Mouse (Mus musculus) midbrain, embryonic 10.5 days (tissue): Measurements from ENCODE around the gene Gmppa. TPM values are rescaled to one million over a fixed set of nuclear protein-coding genes. Genes with fewer than 3 reads are reported as not detected.
A peak's percentile ranks its signal among the peaks of the same experiment; 100 is the strongest.

Experiments used
- DNase-seq: peaks from one replicate; pipeline ENCODE4 v3.0.0-alpha.2; 2017; ENCODE audit warnings: low spot score
- H3K27ac ChIP-seq: fragments of 300-500 bp; sonication (generic); replicated peaks from 2 replicates; pipeline ENCODE4 v1.5.1; 2016; ENCODE audit warnings: mild to moderate bottlenecking
- H3K27me3 ChIP-seq: fragments of 300-500 bp; sonication (generic); 2 replicates; pipeline ENCODE4 v1.6.1; 2016; ENCODE audit warnings: low read depth, mild to moderate bottlenecking; ENCODE audit not compliant: poor library complexity, severe bottlenecking
- H3K36me3 ChIP-seq: fragments of 300-500 bp; sonication (generic); 2 replicates; pipeline ENCODE4 v1.6.1; 2016; ENCODE audit warnings: mild to moderate bottlenecking, moderate library complexity
- H3K4me1 ChIP-seq: fragments of 300-500 bp; sonication (generic); 2 replicates; pipeline ENCODE4 v1.6.1; 2016
- H3K4me3 ChIP-seq: fragments of 300-500 bp; sonication (generic); 2 replicates; pipeline ENCODE4 v1.5.1; 2016; ENCODE audit warnings: mild to moderate bottlenecking, moderate library complexity
- H3K9me3 ChIP-seq: fragments of 300-500 bp; sonication (generic); replicated peaks from 2 replicates; pipeline ENCODE4 v1.6.1; 2016; ENCODE audit warnings: mild to moderate bottlenecking
- WGBS: fragments of 180-500 bp; shearing (Covaris S2); methylation state at CpG from one replicate; pipeline ENCODE4 v1.1.7; 2016; 5-methylcytosine and 5-hydroxymethylcytosine counted together
- polyA plus RNA-seq: library from polyadenylated mRNA; unstranded; fragments of >200 nt; fragmentation: Nextera tagmentation; extraction: Ambion mirVana; gene quantifications from 2 replicates; pipeline ENCODE4 v1.2.1, GENCODE M21; 2016

Gene Gmppa
- polyA plus RNA-seq, 1 experiment from 2014 or later, result 70.2 TPM

DNA sequence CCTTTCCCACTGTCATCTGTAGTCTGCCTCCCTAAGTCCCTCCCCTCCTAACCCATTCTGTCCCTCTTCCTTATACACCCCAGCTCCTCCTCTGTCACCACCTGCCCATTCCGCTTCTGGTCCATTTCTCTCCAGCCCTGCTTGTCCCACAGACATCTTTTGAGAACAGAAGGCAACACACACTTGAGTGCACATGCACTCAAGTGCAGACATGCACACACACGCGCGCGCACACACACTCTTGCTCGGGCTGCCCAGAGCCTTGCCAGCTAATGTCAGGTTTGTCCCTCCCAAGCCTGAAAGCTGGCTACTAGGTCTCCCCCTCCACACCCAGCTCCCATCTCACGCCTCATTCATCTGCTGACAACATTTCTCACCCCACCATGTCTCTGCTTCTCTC is 4.9 kb downstream of the Gmppa start:
- DNase-seq, result no peak
- peaks cover 23% of the 10 kb centered on the region for H3K27me3 ChIP-seq
- 95% methylated on average over 7 of the region's 7 CpGs for WGBS
- H3K36me3 ChIP-seq, result peaks cover 15% of the 10 kb centered on the region
- H3K9me3 ChIP-seq, result no peaks in the 10 kb centered on the region
- H3K4me1 ChIP-seq, result peaks cover 77% of the 10 kb centered on the region
- no peak overlapping the region for H3K4me3 ChIP-seq
- peak overlapping the region; percentile 58 for H3K27ac ChIP-seq

DNA sequence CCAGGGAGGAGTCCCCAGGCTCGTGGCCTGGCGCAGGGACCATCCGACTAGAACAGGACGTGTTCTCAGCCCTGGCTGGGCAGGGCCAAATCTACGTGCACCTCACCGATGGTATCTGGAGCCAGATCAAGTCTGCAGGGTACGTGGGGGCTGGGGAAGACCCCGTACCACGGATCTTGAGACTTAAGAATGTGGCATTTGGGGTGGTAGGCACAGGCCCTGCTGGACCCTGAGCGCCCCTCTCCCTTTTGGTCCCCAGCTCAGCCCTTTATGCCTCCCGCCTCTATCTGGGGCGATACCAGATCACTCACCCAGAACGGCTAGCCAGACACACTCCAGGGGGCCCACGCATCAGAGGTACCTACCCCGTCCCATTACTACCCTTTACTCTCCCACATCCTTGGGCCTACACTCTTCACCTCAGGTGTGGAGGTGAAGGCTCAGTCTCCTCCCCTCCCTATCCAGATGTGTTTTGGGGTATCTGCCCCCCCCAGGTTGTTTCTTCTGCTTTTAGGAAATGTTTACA is 5.8 kb downstream of the Gmppa start:
- H3K4me1 ChIP-seq, result peaks cover 77% of the 10 kb centered on the region
- H3K27ac ChIP-seq, result peak overlapping the region; percentile 91
- DNase-seq, result no peak

DNA sequence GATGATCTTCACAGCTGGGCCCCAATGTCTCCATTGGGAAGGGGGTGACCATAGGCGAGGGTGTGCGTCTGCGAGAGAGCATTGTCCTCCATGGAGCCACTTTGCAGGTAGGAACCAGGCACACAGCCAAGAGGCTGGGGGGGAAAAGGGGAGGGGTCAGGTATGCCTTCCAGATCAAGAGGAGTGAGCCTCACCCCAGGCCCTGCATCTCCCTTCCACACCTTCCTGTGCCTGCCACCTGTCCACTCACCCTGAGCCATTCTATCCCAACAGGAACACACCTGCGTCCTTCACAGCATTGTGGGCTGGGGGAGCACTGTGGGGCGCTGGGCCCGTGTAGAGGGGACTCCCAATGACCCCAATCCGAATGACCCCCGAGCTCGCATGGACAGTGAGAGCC is 6.4 kb downstream of the Gmppa start:
- Histone ChIP-seq H3K4me1 (peaks cover 77% of the 10 kb centered on the region), H3K9me3 (no peaks in the 10 kb centered on the region), H3K36me3 (peaks cover 15% of the 10 kb centered on the region), H3K4me3 (no peak overlapping the region), H3K27me3 (peaks cover 33% of the 10 kb centered on the region), H3K27ac (peak overlapping the region; percentile 91)
- no peak for DNase-seq
- 78% methylated on average over 9 of the region's 9 CpGs for WGBS

More for the DNA sequence above, 5.8 kb downstream of the Gmppa start:
- Histone ChIP-seq H3K4me3 (no peak overlapping the region), H3K27me3 (peaks cover 27% of the 10 kb centered on the region), H3K36me3 (peaks cover 15% of the 10 kb centered on the region), H3K9me3 (no peaks in the 10 kb centered on the region)
- 82% methylated on average over 15 of the region's 15 CpGs for WGBS

DNA sequence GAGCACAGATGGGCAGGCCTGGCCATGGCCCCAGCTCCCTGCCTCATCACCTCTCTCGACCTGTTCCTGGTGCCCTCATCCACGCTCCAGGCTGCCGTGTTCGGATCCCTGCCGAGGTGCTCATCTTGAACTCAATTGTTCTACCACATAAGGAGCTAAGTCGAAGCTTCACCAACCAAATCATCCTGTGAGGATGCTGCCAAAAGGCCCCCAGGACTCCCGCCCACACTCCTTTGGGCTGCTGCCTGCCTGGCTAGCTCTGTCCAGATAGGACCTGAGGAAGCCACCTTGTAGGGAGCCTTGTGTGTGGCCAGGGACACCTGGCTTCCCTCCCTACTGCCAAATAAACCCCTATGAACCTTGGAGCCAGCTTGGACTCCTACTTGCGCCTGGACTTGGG is 7.1 kb downstream of the Gmppa start:
- Histone ChIP-seq H3K9me3 (no peaks in the 10 kb centered on the region), H3K36me3 (peaks cover 15% of the 10 kb centered on the region), H3K4me3 (peak overlapping the region; percentile 54), H3K27ac (peak overlapping the region; percentile 91), H3K27me3 (peaks cover 39% of the 10 kb centered on the region), H3K4me1 (peaks cover 82% of the 10 kb centered on the region)
- no peak for DNase-seq
- WGBS, result 31% methylated on average over 8 of the region's 8 CpGs

DNA sequence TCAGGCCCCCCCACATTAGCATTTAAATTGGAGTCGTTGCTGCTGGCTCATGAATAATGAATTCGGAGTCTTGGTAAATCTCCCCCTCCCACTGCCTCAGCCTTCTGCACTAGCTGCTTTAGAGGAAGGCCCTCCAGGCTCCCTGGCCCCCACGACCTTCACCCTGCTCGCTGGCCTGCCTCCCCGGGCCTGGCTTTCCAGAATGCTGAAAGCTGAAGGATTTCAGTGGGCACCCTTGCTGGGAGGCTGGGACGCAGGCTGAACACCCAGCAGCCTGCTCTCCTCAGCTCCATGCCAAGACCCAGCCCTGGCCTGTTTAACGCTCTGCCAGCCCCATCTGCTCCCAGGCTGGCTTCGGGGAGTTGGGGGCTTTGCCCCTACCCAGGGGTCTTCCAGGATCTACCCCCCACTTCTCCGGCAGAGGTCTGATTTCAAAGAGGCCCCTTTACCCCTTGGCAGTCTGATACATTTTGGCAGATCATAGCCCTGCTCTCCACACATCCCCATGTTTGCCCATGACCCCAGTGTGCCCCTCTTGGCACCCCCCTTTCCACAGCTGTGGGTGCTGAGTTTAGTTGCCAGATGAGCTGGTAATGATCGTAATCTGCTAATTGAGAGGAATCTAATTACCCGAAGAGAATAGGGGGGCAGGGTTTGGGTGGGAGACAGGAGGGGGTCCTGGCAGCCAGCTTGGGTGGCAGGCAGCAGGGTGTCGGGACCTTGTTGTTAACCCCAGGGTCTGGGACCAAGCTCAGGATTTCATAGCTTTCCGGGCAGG is 7.7 kb downstream of the Gmppa start:
- 24% methylated on average over 13 of the region's 13 CpGs for WGBS
- peak; percentile 55 for DNase-seq
- H3K9me3 ChIP-seq, result no peaks in the 10 kb centered on the region
- H3K36me3 ChIP-seq, result peaks cover 15% of the 10 kb centered on the region
- H3K27me3 ChIP-seq, result peaks cover 46% of the 10 kb centered on the region
- H3K4me1 ChIP-seq, result peaks cover 88% of the 10 kb centered on the region
- H3K4me3 ChIP-seq, result peak overlapping the region; percentile 54
- peak overlapping the region; percentile 91 for H3K27ac ChIP-seq

DNA sequence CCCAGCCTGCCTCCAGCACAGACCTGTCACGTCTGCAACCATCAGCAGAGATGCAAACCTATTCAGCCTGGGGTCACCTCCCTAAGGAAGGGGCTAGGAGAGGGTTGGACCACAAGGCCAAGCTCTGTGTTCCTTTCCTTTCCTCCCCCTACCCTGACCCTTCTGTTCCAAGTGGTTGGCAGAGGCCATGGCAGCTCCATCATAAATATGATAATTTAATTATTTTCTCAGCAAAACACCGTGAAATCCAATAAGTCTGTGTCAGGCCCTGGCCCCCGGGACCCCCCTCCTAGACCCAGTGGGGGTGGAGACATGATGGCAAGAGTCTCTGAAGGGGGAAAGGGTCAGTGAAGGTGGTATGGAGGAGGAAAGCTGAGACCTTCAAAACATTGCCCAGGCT is 8.5 kb downstream of the Gmppa start:
- peak overlapping the region; percentile 91 for H3K27ac ChIP-seq
- no peak for DNase-seq
- no peaks in the 10 kb centered on the region for H3K9me3 ChIP-seq
- peaks cover 15% of the 10 kb centered on the region for H3K36me3 ChIP-seq
- 20% methylated on average over 3 of the region's 3 CpGs for WGBS
- H3K4me1 ChIP-seq, result peaks cover 88% of the 10 kb centered on the region
- H3K27me3 ChIP-seq, result peaks cover 53% of the 10 kb centered on the region
- H3K4me3 ChIP-seq, result peak overlapping the region; percentile 54

DNA sequence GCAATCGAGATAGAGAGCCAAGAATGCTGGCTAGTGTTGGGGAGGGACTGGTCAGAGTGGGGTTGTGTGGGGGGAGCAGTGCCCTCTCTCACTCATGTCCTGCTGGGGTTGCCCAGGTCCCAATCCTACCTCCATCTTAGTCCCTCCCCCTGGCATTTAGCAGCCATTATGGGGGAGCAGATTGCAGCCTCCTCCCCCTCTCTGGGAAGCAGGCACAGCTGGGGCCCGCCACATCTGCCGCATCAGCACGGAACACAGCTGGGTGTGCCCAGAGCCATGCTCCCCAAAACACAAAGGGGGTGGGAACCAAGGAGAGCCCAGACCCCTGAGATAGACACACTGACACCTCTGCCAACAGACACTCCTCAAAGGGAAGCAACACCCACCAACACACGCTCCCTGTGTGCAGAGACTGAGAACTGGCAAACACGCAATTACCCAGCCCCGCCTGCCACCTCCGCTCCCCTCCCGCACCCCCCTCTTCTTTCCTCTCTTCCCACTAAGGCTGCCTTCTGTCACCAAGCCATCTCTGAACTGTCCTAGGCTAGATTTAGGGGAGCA is 9.5 kb downstream of the Gmppa start:
- H3K9me3 ChIP-seq, result no peaks in the 10 kb centered on the region
- H3K4me1 ChIP-seq, result peaks cover 95% of the 10 kb centered on the region
- H3K36me3 ChIP-seq, result peaks cover 13% of the 10 kb centered on the region
- 14% methylated on average over 9 of the region's 9 CpGs for WGBS
- DNase-seq, result no peak
- peak overlapping the region; percentile 91 for H3K27ac ChIP-seq
- H3K4me3 ChIP-seq, result peak overlapping the region; percentile 54
- peaks cover 64% of the 10 kb centered on the region for H3K27me3 ChIP-seq

DNA sequence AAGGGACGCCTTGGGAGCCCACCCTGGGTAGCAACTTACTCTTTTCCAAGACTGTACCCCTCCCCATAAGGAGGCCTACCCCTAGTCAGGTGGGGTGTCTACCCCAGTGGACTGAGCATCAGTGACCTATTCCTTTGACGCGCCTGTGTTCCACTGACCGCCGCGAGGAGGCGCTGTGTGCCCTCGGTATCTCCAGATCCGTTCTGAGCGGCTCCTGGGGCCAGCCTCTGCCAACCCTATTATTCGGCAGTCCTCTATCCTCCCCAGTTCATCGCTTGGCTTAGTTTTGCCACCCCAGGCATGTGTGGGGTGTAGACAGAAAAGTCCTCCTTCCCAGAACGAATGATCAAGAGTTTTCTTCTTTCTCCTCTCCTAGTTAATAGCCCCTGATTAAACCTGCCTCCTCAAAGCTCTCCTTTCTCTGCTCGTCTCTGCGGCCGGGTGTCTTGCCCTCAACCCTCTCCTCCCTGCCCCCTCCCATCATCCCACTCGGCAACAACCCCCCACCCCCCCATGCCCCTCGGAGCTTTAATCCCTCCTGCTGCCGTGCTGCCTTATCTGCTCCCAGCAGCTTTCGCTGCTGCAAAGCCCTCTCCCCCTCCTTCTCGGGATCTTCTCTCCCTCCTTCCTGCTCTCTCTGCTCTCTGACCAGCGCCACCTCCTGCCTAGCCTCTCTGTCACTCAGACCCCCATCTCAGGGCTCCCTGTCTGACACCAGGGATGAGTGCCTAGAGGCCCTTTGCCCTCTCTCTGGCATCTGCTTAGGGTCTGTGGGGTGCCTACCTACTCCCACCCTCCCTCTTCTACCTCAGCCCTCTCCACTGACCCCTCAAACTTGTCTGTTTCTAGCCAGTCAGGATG is 10.3 kb downstream of the Gmppa start:
- DNase-seq, result peak; percentile 85
- peak overlapping the region; percentile 91 for H3K27ac ChIP-seq
- no peaks in the 10 kb centered on the region for H3K9me3 ChIP-seq
- peak overlapping the region; percentile 54 for H3K4me3 ChIP-seq
- peaks cover 97% of the 10 kb centered on the region for H3K4me1 ChIP-seq
- WGBS, result under 1% methylated on average over 22 of the region's 22 CpGs
- H3K27me3 ChIP-seq, result peaks cover 71% of the 10 kb centered on the region
- H3K36me3 ChIP-seq, result peaks cover 6% of the 10 kb centered on the region; the same call in 1 of the 2 replicates

DNA sequence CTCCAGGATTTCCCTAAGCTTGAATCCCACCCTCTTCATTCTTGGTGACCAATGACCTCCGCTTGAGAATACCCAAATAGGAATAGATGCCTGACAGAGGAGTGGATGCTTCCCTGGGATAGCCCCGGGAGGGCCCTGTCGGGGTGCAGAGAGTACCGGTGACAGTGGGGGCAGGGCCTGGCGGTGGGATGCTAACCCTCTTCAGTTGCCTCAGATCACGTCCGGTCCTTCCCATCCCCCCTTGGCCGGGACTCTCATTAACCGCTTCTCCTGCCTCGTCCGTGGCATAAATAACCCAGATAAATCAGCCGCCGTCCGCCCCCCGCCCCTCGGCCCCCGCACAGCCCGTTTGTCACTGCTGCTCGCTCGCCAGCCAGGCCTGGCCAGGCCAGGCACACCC is 10.9 kb downstream of the Gmppa start:
- 2% methylated on average over 20 of the region's 20 CpGs for WGBS
- peaks cover 78% of the 10 kb centered on the region for H3K27me3 ChIP-seq

DNA sequence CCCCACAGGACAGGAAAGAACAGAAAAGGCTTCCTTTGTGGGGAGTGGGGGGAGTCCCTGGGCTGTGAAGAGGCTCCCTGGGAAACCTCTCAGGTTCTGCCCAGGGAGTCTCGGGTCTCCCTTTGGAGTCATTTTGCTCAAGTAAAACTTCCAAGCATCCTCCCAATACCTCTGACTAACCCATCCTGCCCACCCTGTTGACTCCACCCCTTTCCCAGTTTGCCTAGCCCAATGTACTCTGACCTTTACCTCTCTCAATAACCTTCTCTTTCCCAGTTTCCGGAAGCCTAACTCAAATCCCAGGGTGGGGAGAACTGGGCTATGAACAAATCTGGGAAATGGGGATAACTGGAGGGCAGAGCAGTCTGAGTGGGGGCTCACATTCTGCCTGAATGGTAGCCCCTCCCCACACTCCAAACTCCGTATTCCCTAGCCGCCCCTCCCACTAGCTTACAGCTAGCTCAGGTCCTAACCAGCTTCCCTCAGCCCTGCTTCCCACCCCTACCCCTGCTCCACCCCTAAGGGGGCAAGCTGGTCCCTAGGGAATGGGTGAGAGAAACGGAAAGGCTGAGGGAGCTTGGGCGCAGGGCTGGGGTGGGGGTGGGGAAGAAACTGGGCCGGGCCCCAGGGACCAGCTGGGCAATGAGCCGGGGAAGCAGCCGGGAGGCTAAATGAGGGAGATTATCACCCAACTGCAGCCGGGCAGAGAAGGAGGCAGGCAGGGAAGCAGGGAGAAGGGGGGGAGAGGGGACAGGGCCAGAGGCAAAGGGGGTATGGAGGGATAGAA is 11.7 kb downstream of the Gmppa start:
- Histone ChIP-seq H3K9me3 (no peaks in the 10 kb centered on the region), H3K4me1 (peaks cover 99% of the 10 kb centered on the region), H3K27ac (peak overlapping the region; percentile 91), H3K4me3 (peak overlapping the region; percentile 54), H3K36me3 (peaks cover under 1% of the 10 kb centered on the region; the same call in 1 of the 2 replicates), H3K27me3 (peaks cover 86% of the 10 kb centered on the region)
- WGBS, result 2% methylated on average over 10 of the region's 10 CpGs
- DNase-seq, result peak; percentile 67

More for the DNA sequence above, 10.9 kb downstream of the Gmppa start:
- Histone ChIP-seq H3K4me1 (peaks cover 100% of the 10 kb centered on the region), H3K27ac (peak overlapping the region; percentile 91), H3K9me3 (no peaks in the 10 kb centered on the region), H3K4me3 (peak overlapping the region; percentile 54), H3K36me3 (peaks cover 6% of the 10 kb centered on the region; the same call in 1 of the 2 replicates)
- DNase-seq, result peak; percentile 67

DNA sequence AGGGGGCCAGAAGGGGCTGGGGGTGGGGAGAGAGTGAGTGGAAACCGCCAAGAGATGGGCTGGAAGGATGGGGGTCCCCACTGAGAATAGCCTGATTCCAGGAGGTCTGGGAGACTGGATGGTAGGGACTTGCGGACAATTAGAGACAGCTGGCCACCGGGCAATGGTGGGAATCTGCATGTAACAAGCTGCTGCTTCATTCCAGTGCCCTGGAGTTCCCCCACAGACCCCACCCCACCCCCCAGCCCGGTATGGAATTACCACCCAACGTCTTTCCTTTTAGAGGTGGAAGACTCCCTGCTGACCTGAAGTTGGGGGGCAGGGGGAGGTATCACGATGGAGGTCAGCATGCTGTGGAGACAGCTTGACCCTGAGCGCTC is 12.3 kb downstream of the Gmppa start:
- Histone ChIP-seq H3K9me3 (no peaks in the 10 kb centered on the region), H3K27ac (peak overlapping the region; percentile 91), H3K36me3 (no peaks in the 10 kb centered on the region), H3K27me3 (peaks cover 92% of the 10 kb centered on the region), H3K4me3 (peak overlapping the region; percentile 54), H3K4me1 (peaks cover 99% of the 10 kb centered on the region)
- WGBS, result 3% methylated on average over 7 of the region's 7 CpGs
- peak; percentile 57 for DNase-seq

DNA sequence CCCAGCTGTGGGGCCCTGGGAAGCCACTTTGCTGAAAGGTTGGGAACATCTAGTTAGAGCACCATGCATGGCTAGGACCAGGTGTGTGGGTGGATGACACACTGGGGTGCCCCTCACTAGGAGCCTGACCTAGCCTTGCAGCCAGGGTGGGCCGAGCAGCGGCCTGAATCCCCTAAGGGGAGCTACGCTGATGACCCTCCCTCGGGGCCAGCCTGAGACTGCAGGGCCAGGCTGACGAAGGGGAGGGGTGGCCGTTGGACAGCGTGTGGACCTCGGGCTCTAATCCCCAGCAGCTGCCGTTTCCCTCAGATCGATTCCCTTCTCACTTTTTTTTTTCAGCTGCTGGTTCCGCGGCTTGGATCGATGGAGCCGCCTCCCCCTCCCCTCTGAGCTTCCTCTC is 13.2 kb downstream of the Gmppa start:
- H3K27ac ChIP-seq, result peak overlapping the region; percentile 91
- 0% methylated on average over 14 of the region's 14 CpGs for WGBS
- peaks cover 92% of the 10 kb centered on the region for H3K27me3 ChIP-seq
- peak; percentile 72 for DNase-seq
- peaks cover 99% of the 10 kb centered on the region for H3K4me1 ChIP-seq
- peak overlapping the region; percentile 54 for H3K4me3 ChIP-seq
- no peaks in the 10 kb centered on the region for H3K9me3 ChIP-seq
- no peaks in the 10 kb centered on the region for H3K36me3 ChIP-seq
